Mouse (Mus musculus): ENCODE measurements at regions not wholly inside any gene's neighbourhood (a gene's known extent, or its start where the extent isn't known, plus 50 kb on each side); places are given as distances from the start of the nearest gene placed in this dataset.

DNA sequence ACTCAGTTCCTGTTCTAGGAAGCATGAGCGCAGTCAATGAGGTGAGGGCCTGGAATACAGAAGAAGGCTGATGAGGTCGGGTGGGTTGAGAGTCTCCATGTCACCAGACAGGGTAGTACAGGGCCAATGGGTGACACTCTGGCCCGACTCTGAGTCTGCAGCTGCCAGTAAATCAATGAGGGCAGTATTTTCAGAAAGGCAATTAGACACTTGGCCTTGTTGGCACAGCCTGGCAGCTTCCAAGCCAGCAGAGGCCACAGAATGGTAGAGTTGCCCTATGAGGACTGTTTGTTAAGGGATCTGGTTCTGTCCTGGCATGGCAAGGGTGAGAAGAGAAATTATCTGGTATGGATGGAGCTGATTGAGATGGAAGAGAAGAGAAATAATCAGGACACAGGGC lies 170.7 kb upstream of the Dynlrb2 start:
- TF ChIP-seq ZC3H11A (IDR thresholded peaks at IDR 0.05; ENCODE audit: borderline replicate concordance, low read depth, low read length), result no peak
- no peak for TF ChIP-seq HCFC1 (IDR thresholded peaks at IDR 0.05; ENCODE audit: borderline replicate concordance, insufficient read depth, low read length)
- TF ChIP-seq MAFK (IDR thresholded peaks at IDR 0.05; ENCODE audit: insufficient read depth, low read depth, low read length), result no peak
- TF ChIP-seq ZNF384 (IDR thresholded peaks at IDR 0.05; ENCODE audit: low read depth, low read length), result no peak
- TF ChIP-seq CHD2 (IDR thresholded peaks at IDR 0.05; ENCODE audit: low read depth, low read length), result no peak

All from ES-E14 (cell line).